In the genomic region with DNA sequence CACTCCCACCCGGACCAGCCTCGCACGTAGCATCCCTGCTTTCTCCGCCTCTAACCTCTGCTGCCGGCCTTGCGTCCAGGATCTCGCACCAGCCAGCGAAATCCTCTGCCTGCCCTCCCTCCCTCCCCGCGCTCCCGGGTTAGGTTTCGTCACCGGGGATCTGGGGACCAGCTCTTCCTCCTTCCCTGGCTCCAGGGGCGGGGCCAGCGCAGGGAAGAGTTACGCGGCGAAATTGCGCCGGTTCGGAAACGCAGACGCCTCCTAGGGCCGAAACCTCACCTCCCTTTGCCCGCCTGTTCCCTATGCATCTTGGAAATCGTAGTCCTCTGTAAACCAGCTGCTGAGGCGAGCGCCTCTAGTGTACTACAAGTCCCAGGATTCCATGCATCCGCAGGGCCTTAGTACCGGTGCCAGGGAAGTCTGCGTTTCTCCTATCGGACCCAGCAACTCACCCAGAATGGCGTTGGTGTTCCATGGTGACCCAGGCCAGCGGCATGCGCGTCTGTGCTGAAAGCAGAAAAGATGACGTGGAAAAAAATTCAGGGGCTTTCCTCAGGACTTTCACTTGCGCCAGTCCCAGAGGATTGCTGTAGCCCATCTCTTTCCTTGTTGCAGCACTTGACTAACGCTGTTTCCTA, we compare ENCODE assay signal across 8 mouse cellular contexts. TPM values are rescaled to one million over a fixed set of nuclear protein-coding genes. Genes with fewer than 3 reads are reported as not detected.
DNase-seq lines count a peak whose midpoint lies in the region; ATAC-seq and TF ChIP-seq lines count a peak whose summit lies in the region.

A gene (minus strand): TSS at position 199 of the 638 bp plus-strand sequence.

- peak within 1 kb of the TSS; percentile 88 for H3K4me3 ChIP-seq in bone marrow, adult 2 months (replicated peaks; ENCODE audit: control insufficient read depth, low read depth, low read length)
- H3K4me3 ChIP-seq in embryonic facial prominence, embryonic 15.5 days (replicated peaks), result peak within 1 kb of the TSS; percentile 57
- H3K4me3 ChIP-seq in heart, embryonic 10.5 days, result peak within 1 kb of the TSS; percentile 68
- H3K4me3 ChIP-seq in kidney, embryonic 14.5 days (ENCODE audit: low read length), result peak within 1 kb of the TSS; percentile 60
- H3K4me3 ChIP-seq in limb, embryonic 14.5 days (replicated peaks; ENCODE audit: low read length), result peak within 1 kb of the TSS; percentile 53
- H3K4me3 ChIP-seq in midbrain, embryonic 16.5 days (ENCODE audit: low read depth, low read length), result peak within 1 kb of the TSS; percentile 67
- H3K4me3 ChIP-seq in spleen, adult 2 months (ENCODE audit: extremely low read depth, insufficient read depth, insufficient read length), result peak within 1 kb of the TSS; percentile 55

- H3K27me3 ChIP-seq in embryonic facial prominence, embryonic 15.5 days, result peaks cover 23% of the 10 kb centered on the region
- H3K27me3 ChIP-seq in heart, embryonic 10.5 days (ENCODE audit: insufficient read depth, poor library complexity, severe bottlenecking), result peaks cover 28% of the 10 kb centered on the region
- H3K27me3 ChIP-seq in kidney, embryonic 14.5 days (ENCODE audit: control insufficient read depth, insufficient read depth, low read length), result peaks cover 25% of the 10 kb centered on the region
- H3K27me3 ChIP-seq in limb, embryonic 14.5 days (ENCODE audit: control insufficient read depth, insufficient read depth, low read length), result peaks cover 30% of the 10 kb centered on the region
- no peaks in the 10 kb centered on the region for H3K27me3 ChIP-seq in midbrain, embryonic 16.5 days (ENCODE audit: control insufficient read depth, insufficient read depth, low read depth, low read length)
- peaks cover 12% of the 10 kb centered on the region for H3K27me3 ChIP-seq in spleen, adult 2 months (ENCODE audit: control insufficient read depth, insufficient read depth, low read length)

- ATAC-seq in embryonic facial prominence, embryonic 15.5 days (ENCODE audit: insufficient number of reproducible peaks, low FRiP score, low TSS enrichment, low read depth), result peak; percentile 98
- peak; percentile 99 for ATAC-seq in kidney, embryonic 14.5 days (ENCODE audit: low FRiP score, low TSS enrichment)
- peak; percentile 99 for ATAC-seq in limb, embryonic 14.5 days (ENCODE audit: low FRiP score, low read depth)
- ATAC-seq in midbrain, embryonic 16.5 days, result peak; percentile 99

- TF ChIP-seq CTCF in bone marrow, adult 2 months (IDR thresholded peaks at IDR 0.05; ENCODE audit: control insufficient read depth, insufficient read depth, low read length), result no peak
- no peak for TF ChIP-seq CTCF in spleen, adult 2 months (IDR thresholded peaks at IDR 0.05; ENCODE audit: extremely low read depth, insufficient read depth, insufficient read length, insufficient replicate concordance)

- H3K9me3 ChIP-seq in embryonic facial prominence, embryonic 15.5 days (replicated peaks), result no peaks in the 10 kb centered on the region
- H3K9me3 ChIP-seq in heart, embryonic 10.5 days, result no peaks in the 10 kb centered on the region
- H3K9me3 ChIP-seq in kidney, embryonic 14.5 days (ENCODE audit: control insufficient read depth, low read length), result no peaks in the 10 kb centered on the region
- H3K9me3 ChIP-seq in limb, embryonic 14.5 days (ENCODE audit: control insufficient read depth, low read length), result no peaks in the 10 kb centered on the region
- no peaks in the 10 kb centered on the region for H3K9me3 ChIP-seq in midbrain, embryonic 16.5 days (replicated peaks; ENCODE audit: control insufficient read depth, low read length, poor library complexity, severe bottlenecking)

- peak within 1 kb of the TSS; percentile 93 for H3K4me2 ChIP-seq in embryonic facial prominence, embryonic 15.5 days (replicated peaks)
- peak within 1 kb of the TSS; percentile 95 for H3K4me2 ChIP-seq in kidney, embryonic 14.5 days (replicated peaks; ENCODE audit: low read depth, low read length)
- peak within 1 kb of the TSS; percentile 89 for H3K4me2 ChIP-seq in limb, embryonic 14.5 days (replicated peaks; ENCODE audit: low read depth, low read length, severe bottlenecking)
- H3K4me2 ChIP-seq in midbrain, embryonic 16.5 days (ENCODE audit: low read length), result peak within 1 kb of the TSS; percentile 84

- TF ChIP-seq POLR2A in bone marrow, adult 2 months (IDR thresholded peaks at IDR 0.05; ENCODE audit: borderline replicate concordance, control insufficient read depth, low read depth, low read length), result peak; percentile 44; the same call in 1 of the 2 replicates
- TF ChIP-seq POLR2A in limb, embryonic 14.5 days (IDR thresholded peaks at IDR 0.05; ENCODE audit: borderline replicate concordance, extremely low read depth, insufficient read depth, insufficient read length), result peak; percentile 64; the same call in 1 of the 2 replicates
- no peak for TF ChIP-seq POLR2A in spleen, adult 2 months (IDR thresholded peaks at IDR 0.05; ENCODE audit: low read depth, low read length)

- H3K4me1 ChIP-seq in bone marrow, adult 2 months (ENCODE audit: control insufficient read depth, insufficient read depth, low read length), result no peaks in the 10 kb centered on the region; the same call in 1 of the 2 replicates
- H3K4me1 ChIP-seq in embryonic facial prominence, embryonic 15.5 days, result peaks cover 9% of the 10 kb centered on the region
- peaks cover 6% of the 10 kb centered on the region; the same call in 1 of the 2 replicates for H3K4me1 ChIP-seq in heart, embryonic 10.5 days
- H3K4me1 ChIP-seq in kidney, embryonic 14.5 days (ENCODE audit: control insufficient read depth, insufficient read depth, low read length), result 0 out of 2 replicates have a peak, but pooled peaks cover 6% of the 10 kb centered on the region
- 0 out of 2 replicates have a peak, but pooled peaks cover 7% of the 10 kb centered on the region for H3K4me1 ChIP-seq in limb, embryonic 14.5 days (ENCODE audit: control insufficient read depth, insufficient read depth, low read length)
- H3K4me1 ChIP-seq in midbrain, embryonic 16.5 days (ENCODE audit: control insufficient read depth, insufficient read depth, low read length), result peaks cover 12% of the 10 kb centered on the region
- H3K4me1 ChIP-seq in spleen, adult 2 months (ENCODE audit: control insufficient read depth, insufficient read depth, insufficient read length), result peaks cover 2% of the 10 kb centered on the region; the same call in 1 of the 2 replicates

- peak; percentile 99 for DNase-seq in 416B (ENCODE audit: low read depth)
- peak; percentile 97 for DNase-seq in heart, embryonic 10.5 days (ENCODE audit: low spot score)
- peak; percentile 96 for DNase-seq in limb, embryonic 14.5 days (ENCODE audit: low spot score)
- DNase-seq in spleen, adult 2 months (ENCODE audit: low read depth in 1 of 2, low spot score in 2 of 2), result peak; percentile 17 to 40

- H3K36me3 ChIP-seq in embryonic facial prominence, embryonic 15.5 days, result no peaks in the 10 kb centered on the region
- no peaks in the 10 kb centered on the region for H3K36me3 ChIP-seq in heart, embryonic 10.5 days
- no peaks in the 10 kb centered on the region for H3K36me3 ChIP-seq in kidney, embryonic 14.5 days (ENCODE audit: control insufficient read depth, insufficient read depth, low read length)
- no peaks in the 10 kb centered on the region for H3K36me3 ChIP-seq in limb, embryonic 14.5 days (ENCODE audit: control insufficient read depth, insufficient read depth, low read length)
- no peaks in the 10 kb centered on the region for H3K36me3 ChIP-seq in midbrain, embryonic 16.5 days (ENCODE audit: control insufficient read depth, insufficient read depth, low read length)
- H3K36me3 ChIP-seq in spleen, adult 2 months (ENCODE audit: control insufficient read depth, insufficient read depth, low read length), result no peaks in the 10 kb centered on the region

- under 1% methylated on average over 39 of the region's 39 CpGs for WGBS in bone marrow, adult 2 months
- WGBS in embryonic facial prominence, embryonic 15.5 days, result under 1% methylated on average over 39 of the region's 39 CpGs
- under 1% methylated on average over 39 of the region's 39 CpGs for WGBS in heart, embryonic 10.5 days
- WGBS in kidney, embryonic 14.5 days, result 1% methylated on average over 39 of the region's 39 CpGs
- under 1% methylated on average over 39 of the region's 39 CpGs for WGBS in limb, embryonic 14.5 days
- under 1% methylated on average over 39 of the region's 39 CpGs for WGBS in midbrain, embryonic 16.5 days
- WGBS in spleen, adult 2 months, result 2% methylated on average over 39 of the region's 39 CpGs

- H3K27ac ChIP-seq in bone marrow, adult 2 months (ENCODE audit: control insufficient read depth, insufficient read depth, low read depth, low read length, poor library complexity), result no peak within 1 kb of the TSS
- peak within 1 kb of the TSS; percentile 68; the same call in 1 of the 2 replicates for H3K27ac ChIP-seq in embryonic facial prominence, embryonic 15.5 days (replicated peaks)
- H3K27ac ChIP-seq in heart, embryonic 10.5 days, result peak within 1 kb of the TSS; percentile 87
- H3K27ac ChIP-seq in kidney, embryonic 14.5 days (ENCODE audit: low read depth, low read length), result peak within 1 kb of the TSS; percentile 51; the same call in 1 of the 2 replicates
- no peak within 1 kb of the TSS for H3K27ac ChIP-seq in limb, embryonic 14.5 days (replicated peaks; ENCODE audit: low read depth, low read length)
- H3K27ac ChIP-seq in midbrain, embryonic 16.5 days (ENCODE audit: low read length), result peak within 1 kb of the TSS; percentile 93
- H3K27ac ChIP-seq in spleen, adult 2 months (ENCODE audit: insufficient read depth, low read length), result peak within 1 kb of the TSS; percentile 31

- H3K9ac ChIP-seq in embryonic facial prominence, embryonic 15.5 days, result peak within 1 kb of the TSS; percentile 53
- peak within 1 kb of the TSS; percentile 66 for H3K9ac ChIP-seq in kidney, embryonic 14.5 days (ENCODE audit: low read depth, low read length)
- H3K9ac ChIP-seq in limb, embryonic 14.5 days (ENCODE audit: low read depth, low read length, severe bottlenecking), result peak within 1 kb of the TSS; percentile 52
- H3K9ac ChIP-seq in midbrain, embryonic 16.5 days (ENCODE audit: low read depth, low read length), result peak within 1 kb of the TSS; percentile 81

RNA-seq across cellular contexts. Expression of the gene that starts here (rescaled TPM):
- polyA plus RNA-seq in bone marrow, adult 2 months (2011; ENCODE audit: insufficient read depth, insufficient read length, low replicate concordance, missing spikeins), result 0.23 and 1.2 TPM in 2 replicates
- 0.91 and 1.2 TPM in 2 replicates for polyA plus RNA-seq in embryonic facial prominence, embryonic 15.5 days (2015; fragmentation: Nextera tagmentation; extraction: Ambion mirVana)
- 0.36 and 0.59 TPM in 2 replicates for polyA plus RNA-seq in heart, embryonic 10.5 days (2016; fragmentation: Nextera tagmentation; extraction: Ambion mirVana)
- 0.53 and 0.54 TPM in 2 replicates for polyA plus RNA-seq in kidney, embryonic 14.5 days (2014; fragmentation: Nextera tagmentation; extraction: Ambion mirVana)
- polyA plus RNA-seq in limb, embryonic 14.5 days (2012; rRNA removed), result 1.3 and 1.5 TPM in 2 replicates
- polyA plus RNA-seq in limb, embryonic 14.5 days (2014; fragmentation: Nextera tagmentation; extraction: Ambion mirVana), result 0.55 and 1.5 TPM in 2 replicates
- polyA plus RNA-seq in midbrain, embryonic 16.5 days (2015; fragmentation: Nextera tagmentation; extraction: Ambion mirVana), result 7.8 and 8.7 TPM in 2 replicates
- 0.98 and 1.1 TPM in 2 replicates for polyA plus RNA-seq in spleen, adult 2 months (2012; rRNA removed)

Comparison
In these comparisons a context has a peak if more than half of its experiments do, and no peak if none do; other contexts are left out.
1. Peak in DNase-seq, H3K4me3 ChIP-seq and H3K27ac ChIP-seq in heart, embryonic 10.5 days; RNA of the gene not detected or under 1 TPM.
2. Peak in ATAC-seq, H3K4me3 ChIP-seq, H3K27ac ChIP-seq, H3K9ac ChIP-seq and H3K4me2 ChIP-seq in kidney, embryonic 14.5 days; RNA of the gene not detected or under 1 TPM.
3. DNase-seq: peak in every context shown above with its lines; median percentile 99 in 416B; 97 in heart, embryonic 10.5 days; 96 in limb, embryonic 14.5 days; 28 in spleen, adult 2 months.
4. H3K27ac ChIP-seq: peak in embryonic facial prominence, embryonic 15.5 days (single experiment), midbrain, embryonic 16.5 days (single experiment) and spleen, adult 2 months (single experiment); none in bone marrow, adult 2 months (single experiment) and limb, embryonic 14.5 days (single experiment).
5. Peak in every context shown above with its lines, with median percentiles within 50 percentile points of each other: H3K4me3 ChIP-seq, ATAC-seq, H3K4me2 ChIP-seq and H3K9ac ChIP-seq.